Mouse (Mus musculus) lung, adult 2 months (tissue): ENCODE results near the gene 2210016F16Rik.

Experiments
- CTCF ChIP-seq: fragments of 200-500 bp; IDR thresholded peaks from 2 replicates; pipeline ENCODE4 v1.5.1; 2011; ENCODE audit warnings: mild to moderate bottlenecking, low read length, control low read depth; ENCODE audit not compliant: insufficient read depth
- POLR2A ChIP-seq: fragments of 200-500 bp; IDR thresholded peaks from 2 replicates; pipeline ENCODE4 v1.6.1; 2011; ENCODE audit warnings: low read depth, mild to moderate bottlenecking, control low read depth, low read length, borderline replicate concordance; ENCODE audit errors: extremely low read depth

- TF ChIP-seq POLR2A (no peak), CTCF (no peak)
Observed at GRCm38 (mm10) chr13:58389324-58389951, 4.4 kb upstream of the 2210016F16Rik start.
